Mouse (Mus musculus) stomach, postnatal 0 days (tissue): ENCODE results near the gene Xpr1. TPM values are rescaled to one million over a fixed set of nuclear protein-coding genes. Genes with fewer than 3 reads are reported as not detected.

ENCODE experiments used
- ATAC-seq: fragments of 200-750 bp; cut with Nextera tagmentation; 2 replicates; pipeline ENCODE4 v1.8.0; 2017; ENCODE audit not compliant: low FRiP score, low TSS enrichment
- DNase-seq: peaks from one replicate; pipeline ENCODE4 v3.0.0-alpha.2; 2016; ENCODE audit warnings: low spot score
- H3K27ac ChIP-seq: fragments of 300-500 bp; sonication (generic); replicated peaks from 2 replicates; pipeline ENCODE4 v1.5.1; 2014; ENCODE audit warnings: mild to moderate bottlenecking, control low read depth
- H3K27me3 ChIP-seq: fragments of 300-500 bp; sonication (generic); 2 replicates; pipeline ENCODE4 v1.6.1; 2014; ENCODE audit warnings: low read length; ENCODE audit not compliant: control insufficient read depth, insufficient read depth
- H3K36me3 ChIP-seq: fragments of 300-500 bp; sonication (generic); 2 replicates; pipeline ENCODE4 v1.6.1; 2014; ENCODE audit warnings: low read length, mixed read lengths; ENCODE audit not compliant: control insufficient read depth, insufficient read depth
- H3K4me1 ChIP-seq: fragments of 300-500 bp; sonication (generic); replicated peaks from 2 replicates; pipeline ENCODE4 v1.6.1; 2014; ENCODE audit warnings: antibody characterized with exemption; ENCODE audit not compliant: control insufficient read depth, insufficient read depth
- H3K4me2 ChIP-seq: fragments of 300-500 bp; sonication (generic); replicated peaks from 2 replicates; pipeline ENCODE4 v1.6.1; 2014; ENCODE audit warnings: low read depth, mild to moderate bottlenecking, control low read depth, moderate library complexity
- H3K4me3 ChIP-seq: fragments of 300-500 bp; sonication (generic); 2 replicates; pipeline ENCODE4 v1.5.1; 2014; ENCODE audit warnings: low read depth, low read length, control low read depth
- H3K9ac ChIP-seq: fragments of 300-500 bp; sonication (generic); 2 replicates; pipeline ENCODE4 v1.6.1; 2014; ENCODE audit warnings: mild to moderate bottlenecking, low read length, control low read depth, mixed read lengths
- H3K9me3 ChIP-seq: fragments of 300-500 bp; sonication (generic); 2 replicates; pipeline ENCODE4 v1.6.1; 2016; ENCODE audit warnings: low read length; ENCODE audit not compliant: control insufficient read depth
- CTCF ChIP-seq: IDR thresholded peaks from 2 replicates; pipeline ENCODE4 v1.5.1; 2016; ENCODE audit warnings: antibody characterized with exemption, low read depth, mild to moderate bottlenecking, moderate library complexity
- EP300 ChIP-seq: optimal IDR thresholded peaks from 2 replicates; pipeline ENCODE3; 2016; ENCODE audit warnings: antibody characterized with exemption
- WGBS: fragments of 180-500 bp; shearing (Covaris S2); extraction: QIAGEN DNeasy Blood & Tissue Kit; methylation state at CpG from one replicate; pipeline ENCODE4 v1.1.7; 2014; 5-methylcytosine and 5-hydroxymethylcytosine counted together
- polyA plus RNA-seq: library from polyadenylated mRNA; unstranded; fragments of >200 nt; fragmentation: Nextera tagmentation; extraction: Ambion mirVana; gene quantifications from 2 replicates; pipeline ENCODE4 v1.2.1, GENCODE M21; 2015

The Xpr1 gene
- polyA plus RNA-seq, 1 experiment from 2014 or later: 2.9 TPM

DNA sequence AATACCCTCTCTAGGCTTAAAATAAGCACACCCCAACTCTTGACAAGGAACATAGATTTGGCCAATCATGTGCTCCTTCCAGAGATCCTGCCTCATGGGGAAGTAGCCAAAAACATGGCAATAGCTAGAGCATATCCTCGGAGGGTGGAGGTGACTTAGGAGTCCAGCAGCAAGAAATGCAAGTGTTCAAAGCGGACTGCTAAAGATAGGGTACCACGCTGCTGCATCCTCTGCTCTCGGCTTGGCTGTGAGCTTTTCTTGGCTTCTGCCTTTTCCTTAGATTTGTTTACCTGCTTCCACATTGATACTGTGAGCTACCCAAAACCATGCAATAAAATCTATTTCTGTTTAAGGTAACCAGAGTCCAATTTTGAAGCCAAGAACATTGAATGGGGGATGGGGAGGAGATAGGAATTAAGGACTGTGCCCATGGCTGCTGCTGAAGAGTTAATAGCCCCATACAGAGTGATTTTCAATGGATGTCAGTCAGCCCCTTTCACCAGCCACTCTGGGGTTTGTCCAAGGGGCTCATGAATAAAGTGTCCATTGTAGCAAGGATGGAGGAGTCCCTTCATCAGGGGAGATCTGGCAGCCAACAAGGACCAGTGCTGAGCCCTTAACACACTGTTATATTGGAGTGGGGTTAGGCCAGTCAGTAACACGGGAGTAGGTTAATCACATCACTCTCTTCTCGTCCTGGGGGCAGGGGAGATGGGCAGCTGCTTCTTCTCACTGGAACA lies 10.1 kb upstream of the Xpr1 start:
- no peaks in the 10 kb centered on the region for H3K36me3 ChIP-seq
- ATAC-seq (no peak), DNase-seq (no peak)
- TF ChIP-seq EP300 (no peak), CTCF (no peak)
- H3K27me3 ChIP-seq: no peaks in the 10 kb centered on the region
- H3K27ac ChIP-seq: no peak overlapping the region
- WGBS: 69% methylated on average over 6 of the region's 6 CpGs
- no peaks in the 10 kb centered on the region for H3K9me3 ChIP-seq
- no peak overlapping the region for H3K9ac ChIP-seq
- no peak overlapping the region for H3K4me3 ChIP-seq
- H3K4me2 ChIP-seq: no peak overlapping the region
- no peaks in the 10 kb centered on the region for H3K4me1 ChIP-seq

DNA sequence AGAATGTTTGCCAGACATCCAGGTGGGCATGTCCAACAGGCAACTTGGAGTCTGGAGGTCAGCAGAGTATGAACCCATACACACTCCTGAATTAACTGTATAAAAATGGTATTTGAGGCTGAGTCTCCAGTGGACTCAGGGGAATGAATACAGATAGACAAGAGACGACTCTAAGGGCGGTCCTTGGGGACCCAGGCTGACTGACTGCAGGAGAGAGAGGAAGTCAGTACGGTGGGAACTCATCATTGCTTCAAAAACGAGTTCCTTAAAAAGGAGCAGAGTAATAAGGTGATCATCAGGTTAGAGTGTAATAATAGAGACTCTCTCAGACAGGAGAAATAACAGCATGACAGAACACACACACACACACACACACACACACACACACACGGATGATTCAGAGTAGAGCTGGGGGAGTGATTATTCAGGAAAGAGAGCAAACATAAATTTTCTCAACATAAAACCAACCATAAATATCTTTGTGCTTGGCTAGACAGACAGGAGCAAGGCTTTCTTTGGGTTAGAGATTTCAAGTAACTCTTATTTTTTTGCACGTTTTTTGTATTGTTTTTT lies 8.6 kb upstream of the Xpr1 start:
- H3K27ac ChIP-seq: no peak overlapping the region
- no peak overlapping the region for H3K4me3 ChIP-seq
- no peak overlapping the region for H3K9ac ChIP-seq
- H3K4me2 ChIP-seq: no peak overlapping the region
- ATAC-seq: no peak
- H3K4me1 ChIP-seq: no peaks in the 10 kb centered on the region
- TF ChIP-seq CTCF (no peak), EP300 (no peak)
- H3K36me3 ChIP-seq: no peaks in the 10 kb centered on the region
- H3K27me3 ChIP-seq: no peaks in the 10 kb centered on the region
- no peaks in the 10 kb centered on the region for H3K9me3 ChIP-seq
- DNase-seq: no peak
- WGBS: 55% methylated on average over 6 of the region's 6 CpGs

DNA sequence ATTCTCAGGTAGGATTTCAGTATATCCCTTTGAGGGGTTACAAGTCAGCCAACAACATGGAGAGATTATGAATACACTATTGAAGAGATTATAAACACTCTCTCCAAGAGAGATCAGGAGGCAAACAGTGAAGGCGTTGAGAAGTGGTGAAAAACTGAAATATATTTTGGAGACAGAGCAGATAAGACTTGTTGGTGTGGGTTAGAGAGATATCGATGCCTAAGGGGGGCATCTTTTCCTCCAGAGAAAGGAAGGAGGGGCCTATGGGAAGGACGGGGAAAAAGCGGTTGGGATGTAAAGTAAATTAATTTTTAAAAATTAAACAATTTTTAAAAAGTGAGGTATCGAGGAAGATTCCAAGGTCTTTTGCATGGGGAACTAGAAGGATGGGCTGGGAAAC lies 8.1 kb upstream of the Xpr1 start:
- no peaks in the 10 kb centered on the region for H3K27me3 ChIP-seq
- no peak overlapping the region for H3K4me3 ChIP-seq
- DNase-seq (no peak), ATAC-seq (no peak)
- no peaks in the 10 kb centered on the region for H3K4me1 ChIP-seq
- no peaks in the 10 kb centered on the region for H3K36me3 ChIP-seq
- no peaks in the 10 kb centered on the region for H3K9me3 ChIP-seq
- no peak overlapping the region for H3K9ac ChIP-seq
- TF ChIP-seq EP300: no peak
- TF ChIP-seq CTCF: no peak
- H3K27ac ChIP-seq: no peak overlapping the region
- H3K4me2 ChIP-seq: no peak overlapping the region
- WGBS: 86% methylated on average over 5 of the region's 5 CpGs

DNA sequence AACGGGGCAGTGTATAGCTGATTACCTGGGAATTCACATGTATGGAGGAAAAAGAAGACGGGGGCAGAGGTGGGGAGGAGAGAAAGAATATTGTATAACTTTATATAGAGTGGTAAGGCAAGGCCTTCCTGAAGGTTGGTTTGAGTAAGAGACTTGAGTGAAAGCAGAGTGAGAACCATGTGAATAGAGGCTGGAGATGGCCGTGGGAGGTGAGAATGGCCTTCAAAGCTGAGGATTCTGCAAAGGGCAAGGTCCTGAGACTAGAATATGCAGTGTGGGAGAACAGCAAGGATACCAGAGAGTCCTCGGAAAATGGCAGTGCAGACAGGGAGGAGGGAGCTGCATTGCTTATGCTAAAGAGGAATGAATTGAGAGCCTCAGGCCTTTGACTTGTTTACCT lies 6.6 kb upstream of the Xpr1 start:
- Histone ChIP-seq H3K9me3 (no peaks in the 10 kb centered on the region), H3K27me3 (no peaks in the 10 kb centered on the region), H3K4me2 (no peak overlapping the region), H3K9ac (no peak overlapping the region), H3K27ac (no peak overlapping the region), H3K36me3 (no peaks in the 10 kb centered on the region), H3K4me1 (no peaks in the 10 kb centered on the region), H3K4me3 (no peak overlapping the region)
- WGBS: 65% methylated on average over 4 of the region's 4 CpGs
- TF ChIP-seq CTCF: no peak
- TF ChIP-seq EP300: no peak
- DNase-seq: no peak
- ATAC-seq: no peak

DNA sequence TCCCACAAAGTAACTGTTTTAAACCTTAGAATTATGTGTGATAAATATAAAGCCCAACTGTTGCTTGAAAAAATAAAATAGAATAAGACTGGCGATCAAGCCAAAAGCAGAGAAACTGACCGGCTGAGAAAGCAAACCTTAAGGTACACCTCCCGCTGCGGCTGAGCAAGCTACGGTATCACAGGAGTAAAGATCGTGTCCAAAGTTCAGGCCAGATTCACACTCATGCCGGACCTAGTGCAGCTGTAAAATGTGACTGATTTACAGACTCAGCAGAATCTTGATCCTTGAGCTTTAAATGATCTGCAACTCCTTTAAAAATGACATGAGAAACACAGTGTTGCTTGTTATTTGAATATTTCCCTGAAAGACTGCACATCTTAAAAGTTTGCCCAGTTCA lies 4.8 kb upstream of the Xpr1 start:
- Histone ChIP-seq H3K4me1 (no peaks in the 10 kb centered on the region), H3K4me3 (no peak overlapping the region), H3K9ac (no peak overlapping the region), H3K4me2 (no peak overlapping the region), H3K36me3 (no peaks in the 10 kb centered on the region), H3K27ac (no peak overlapping the region), H3K9me3 (no peaks in the 10 kb centered on the region), H3K27me3 (no peaks in the 10 kb centered on the region)
- DNase-seq (no peak), ATAC-seq (no peak)
- TF ChIP-seq EP300 (no peak), CTCF (no peak)
- WGBS: 78% methylated on average over 7 of the region's 7 CpGs

DNA sequence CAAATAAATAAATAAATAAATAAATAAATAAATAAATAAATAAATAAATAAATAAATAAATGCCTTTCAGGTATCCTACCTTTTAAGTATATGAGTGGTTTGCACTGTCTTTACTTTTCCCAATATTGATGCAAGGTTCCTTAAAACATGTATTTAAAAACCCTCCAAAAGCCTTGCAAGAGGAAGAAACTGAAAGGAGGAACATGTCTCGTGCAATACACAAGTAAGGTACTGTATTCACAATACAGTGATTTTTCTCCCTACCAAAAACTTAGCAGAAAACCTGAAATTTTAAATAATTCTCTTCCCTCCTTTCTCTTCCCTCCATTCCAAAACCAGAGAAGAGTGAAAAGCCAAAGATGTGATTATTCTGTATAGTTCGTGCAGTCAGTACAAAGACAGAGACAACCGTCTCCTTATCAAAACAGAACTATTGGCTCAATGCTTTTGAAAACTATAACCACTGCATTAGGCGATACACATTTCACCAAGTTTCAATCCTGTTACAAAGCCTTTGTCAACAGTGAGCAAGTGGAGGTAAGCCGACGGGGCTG lies 991 bp downstream of the Xpr1 start:
- H3K27ac ChIP-seq: no peak overlapping the region; the same call in 1 of the 2 replicates
- TF ChIP-seq EP300: no peak
- no peak for TF ChIP-seq CTCF
- H3K9ac ChIP-seq: peak overlapping the region; percentile 78
- no peaks in the 10 kb centered on the region for H3K9me3 ChIP-seq
- no peaks in the 10 kb centered on the region for H3K27me3 ChIP-seq
- H3K36me3 ChIP-seq: no peaks in the 10 kb centered on the region
- no peak for ATAC-seq
- no peaks in the 10 kb centered on the region for H3K4me1 ChIP-seq
- peak overlapping the region; percentile 92 for H3K4me3 ChIP-seq
- WGBS: 2% methylated on average over 6 of the region's 6 CpGs
- DNase-seq: no peak
- peak overlapping the region; percentile 72 for H3K4me2 ChIP-seq
